Mouse (Mus musculus) left cerebral cortex, postnatal 10 days (tissue): ENCODE measurements around the gene Cpsf4. TPM values are rescaled to one million over a fixed set of nuclear protein-coding genes. Genes with fewer than 3 reads are reported as not detected.
"Not testable (repeated sequence)": the region's sequence is repeated elsewhere in the genome, so short reads cannot be mapped to it uniquely, and the experiment has no call there.

Experiments used
- DNase-seq, 2 experiments: peaks; one replicate each; pipeline ENCODE4 v3.0.0; 2021 to 2022; ENCODE audit warnings: low spot score in 2 of 2, mixed read lengths in 1 of 2; ENCODE audit errors: extremely low spot score in 1 of 2
- intact Hi-C: fragments of 180-260 bp; cut with DNase I; formaldehyde crosslinking; loops from one replicate; pipeline ENCODE4 v1.15.1; 2025
- total RNA-seq, 2 experiments: library from RNA; stranded (reverse); gene quantifications; 2 replicates each; pipeline ENCODE4 v1.2.3; 2021

Gene Cpsf4
- total RNA-seq, 2 experiments from 2014 or later: 29.1 to 29.2 TPM

DNA sequence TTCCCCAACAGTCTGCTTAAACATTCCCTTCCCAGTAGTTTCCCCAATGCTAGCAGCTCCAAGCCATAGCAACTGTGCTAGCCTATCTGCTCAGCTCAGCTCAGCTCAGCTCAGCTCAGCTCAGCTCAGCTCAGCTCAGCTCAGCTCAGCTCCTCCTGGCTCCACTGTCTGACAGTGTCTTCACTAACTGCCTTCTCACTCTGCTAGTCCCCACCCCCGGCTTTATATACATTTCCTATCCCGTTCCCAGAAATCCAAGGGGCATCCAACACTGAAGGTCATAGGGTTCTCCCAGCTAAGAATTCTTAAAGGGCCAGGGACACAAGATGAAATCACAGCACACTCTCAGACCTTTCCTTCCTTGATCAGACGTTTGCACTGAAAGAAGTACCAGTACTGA is 2.3 kb upstream of the Cpsf4 start:
- intact Hi-C loops: no loop called here
- no peak for DNase-seq

DNA sequence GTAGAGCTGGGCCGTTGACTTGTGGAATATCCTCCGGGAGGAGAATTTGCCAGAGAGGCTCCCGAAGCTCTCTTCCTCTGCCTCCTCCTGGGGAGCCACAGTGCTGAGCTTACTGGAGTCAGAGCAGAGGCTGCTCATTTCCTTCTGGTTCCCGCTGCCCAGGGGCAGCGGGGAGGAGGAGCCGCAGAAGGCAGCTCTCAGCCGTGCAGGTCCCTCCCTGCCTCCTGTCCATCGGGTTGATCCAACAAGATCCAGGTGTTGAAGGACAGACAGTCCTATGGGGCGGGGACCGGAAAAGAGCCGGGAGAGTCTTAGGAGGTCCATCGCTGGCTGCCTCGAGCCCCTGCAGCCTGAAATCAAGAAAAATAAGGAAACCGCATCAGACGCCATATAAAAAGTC is 1.8 kb upstream of the Cpsf4 start:
- intact Hi-C loops: no loop called here
- no peak for DNase-seq

DNA sequence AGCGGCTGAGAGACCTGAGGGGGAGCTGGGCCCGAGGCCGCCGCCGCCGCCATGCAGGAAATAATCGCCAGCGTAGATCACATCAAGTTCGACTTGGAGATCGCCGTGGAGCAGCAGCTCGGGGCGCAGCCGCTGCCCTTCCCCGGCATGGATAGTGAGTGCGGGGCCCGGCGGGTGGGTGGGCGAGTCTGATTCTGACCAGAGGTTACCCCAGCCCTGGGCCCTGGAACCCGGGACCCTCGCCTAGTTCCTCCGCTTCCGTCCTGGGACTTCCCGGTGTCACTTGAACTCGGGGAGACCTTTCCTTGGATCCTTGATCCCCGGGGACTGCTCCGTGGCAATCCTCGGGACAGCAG is 271 bp downstream of the Cpsf4 start:
- DNase-seq: no peak
- intact Hi-C loops: loop anchor here (1.0 kb wide), 1 partner anchor 27 kb away; the partner anchor contains the start of genes Bud31 and Pdap1

DNA sequence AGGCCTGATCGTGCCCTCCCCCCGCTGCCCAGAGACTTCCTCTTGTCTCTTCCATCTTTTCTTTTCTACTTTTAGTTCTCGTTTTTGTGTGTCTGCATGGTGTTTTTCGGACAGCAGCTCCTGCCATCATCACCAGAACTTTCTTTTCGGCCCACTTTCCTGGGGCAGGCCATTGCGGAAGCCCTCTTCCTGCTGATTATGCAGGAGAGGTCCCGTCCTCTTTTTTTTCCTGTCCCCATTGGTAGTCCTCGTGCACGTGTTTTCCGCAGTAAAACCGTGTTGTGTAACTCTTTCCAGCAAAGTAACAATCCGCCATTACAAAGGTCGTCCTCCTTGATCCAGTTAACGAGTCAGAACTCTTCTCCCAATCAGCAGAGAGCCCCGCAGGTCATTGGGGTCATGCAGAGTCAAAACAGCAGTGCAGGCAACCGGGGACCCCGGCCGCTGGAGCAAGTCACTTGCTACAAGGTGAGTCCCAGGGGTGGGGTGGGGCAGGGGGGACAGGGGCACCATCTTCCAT is 11.5 kb downstream of the Cpsf4 start:
- no peak for DNase-seq
- intact Hi-C loops: no loop called here

DNA sequence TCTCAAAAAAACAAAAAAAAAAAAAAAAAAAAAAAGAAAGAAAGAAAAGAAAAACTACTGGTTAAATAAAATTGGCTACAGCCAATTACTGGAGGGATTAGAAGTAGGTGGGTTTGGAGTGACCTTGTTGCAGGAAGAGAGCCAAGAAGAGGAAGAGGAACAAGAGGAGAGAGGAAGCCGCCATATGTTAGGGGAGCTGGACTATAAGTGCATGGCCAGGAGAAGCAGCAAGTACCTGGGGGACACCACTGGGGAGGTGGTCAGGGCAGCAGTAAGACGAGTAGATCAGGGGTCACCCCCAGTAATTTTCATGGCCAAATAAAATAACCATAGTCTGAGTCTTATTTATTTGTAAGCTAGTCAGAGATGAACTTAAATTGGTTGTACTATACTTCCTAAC is 18.2 kb downstream of the Cpsf4 start:
- no peak for DNase-seq
- intact Hi-C loops: no loop called here

DNA sequence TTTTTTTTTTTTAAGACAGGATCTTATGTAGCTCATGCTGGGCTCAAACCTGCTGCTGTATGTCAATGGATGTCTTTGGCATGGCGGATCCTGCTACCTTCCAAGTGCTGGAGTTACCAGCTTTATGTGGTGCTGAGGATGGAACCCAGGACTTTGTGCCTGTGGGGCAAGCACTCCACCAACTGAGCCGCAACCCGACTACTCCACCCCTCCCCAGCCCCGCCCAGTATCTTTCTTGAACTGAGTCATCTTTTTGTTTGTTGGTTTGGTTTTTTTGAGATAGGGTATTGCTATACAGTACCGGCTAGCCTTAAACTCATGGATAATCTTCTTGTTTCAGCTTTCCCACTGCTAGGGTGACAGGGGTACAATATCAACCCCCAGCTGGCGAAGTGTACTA is 22.4 kb downstream of the Cpsf4 start:
- intact Hi-C loops: no loop called here
- DNase-seq: no peak

DNA sequence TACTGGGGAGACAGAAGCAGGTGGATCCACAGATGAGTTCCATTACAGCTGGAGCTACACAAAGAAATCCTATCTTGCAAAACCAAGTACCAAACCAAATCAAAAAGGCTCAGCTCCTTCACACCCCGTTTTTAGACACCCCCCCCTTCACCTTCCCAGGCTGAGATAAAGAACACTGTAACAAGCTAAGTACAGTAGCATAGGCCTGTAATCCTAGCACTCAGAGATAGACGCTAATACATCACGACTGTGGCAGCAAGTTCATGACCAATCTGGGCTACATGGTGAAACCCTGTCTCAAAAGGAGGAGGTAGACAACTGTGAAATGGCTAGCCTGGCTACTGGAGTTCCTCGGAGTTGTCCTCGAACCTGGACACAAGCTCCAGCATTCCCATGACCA is 23.4 kb downstream of the Cpsf4 start:
- DNase-seq: no peak
- intact Hi-C loops: no loop called here

DNA sequence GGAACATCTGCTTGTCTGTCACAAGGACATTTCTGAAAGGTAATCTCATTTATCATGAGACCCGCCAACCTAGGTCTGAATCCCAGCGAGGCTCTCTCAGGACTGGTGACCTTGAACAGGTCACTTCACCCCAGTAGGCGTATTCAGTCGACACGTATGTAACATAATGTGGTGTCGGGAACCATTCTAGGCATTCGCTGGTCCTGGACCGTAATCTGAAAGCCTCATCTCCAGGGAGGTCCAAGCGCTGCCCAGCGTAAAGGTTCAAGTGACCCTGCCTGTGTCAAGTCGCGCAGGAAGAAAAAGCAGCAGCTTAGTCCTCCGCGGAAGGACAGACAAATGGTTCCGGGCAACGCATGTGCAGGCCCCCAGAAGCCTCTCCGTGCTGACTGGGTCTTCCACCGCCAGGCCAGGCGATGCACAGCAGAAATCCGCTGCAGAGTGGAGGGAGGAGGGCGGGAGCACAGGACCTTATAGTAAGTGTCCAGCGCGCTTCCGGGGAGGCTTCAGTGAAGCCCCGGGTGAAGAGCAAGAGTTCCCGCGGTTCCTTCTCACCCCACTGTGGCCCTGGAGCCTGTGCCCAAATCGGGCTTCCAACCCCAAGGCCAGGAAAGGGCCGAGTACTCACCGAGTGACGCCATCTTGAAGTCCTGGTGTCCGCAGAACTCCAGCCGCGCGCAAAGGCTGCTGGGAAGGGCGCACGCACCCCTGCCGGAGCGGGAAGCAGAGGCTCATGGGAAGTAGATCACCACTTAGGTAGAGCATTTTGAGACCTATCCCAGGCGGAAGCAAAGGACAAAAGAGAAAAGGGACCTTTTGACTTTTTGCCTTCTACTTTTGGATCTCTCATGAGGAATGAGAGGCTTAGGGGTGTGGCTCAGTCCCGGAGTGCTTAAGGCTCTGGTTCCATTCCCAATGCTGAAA is 24.1 kb downstream of the Cpsf4 start:
- DNase-seq: peak; percentile 88 to 95
- intact Hi-C loops: no loop called here

DNA sequence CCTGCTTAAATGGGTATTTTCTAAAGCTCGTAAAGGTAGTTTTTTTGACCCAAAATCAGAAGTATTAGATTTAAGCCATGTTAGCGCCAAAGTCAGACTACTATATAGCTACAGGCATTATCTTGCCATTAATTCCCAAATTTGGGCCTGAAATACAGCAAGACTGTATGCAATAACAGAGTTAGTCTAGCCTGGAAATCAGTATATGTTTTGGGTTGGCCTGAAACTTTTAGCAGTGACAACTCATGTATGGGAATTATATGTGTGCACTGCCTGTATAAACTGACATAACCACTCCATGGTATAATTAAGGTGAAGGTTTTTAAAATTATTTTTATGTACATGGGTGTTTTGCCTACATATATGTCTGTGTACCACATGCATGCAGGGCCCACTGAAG is 24.9 kb downstream of the Cpsf4 start, which contains the start of gene Atp5j2:
Gene Atp5j2, minus strand, starts transcription at position 101 of the 400 bp plus-strand sequence.
- intact Hi-C loops: no loop called here
- no peak for DNase-seq

DNA sequence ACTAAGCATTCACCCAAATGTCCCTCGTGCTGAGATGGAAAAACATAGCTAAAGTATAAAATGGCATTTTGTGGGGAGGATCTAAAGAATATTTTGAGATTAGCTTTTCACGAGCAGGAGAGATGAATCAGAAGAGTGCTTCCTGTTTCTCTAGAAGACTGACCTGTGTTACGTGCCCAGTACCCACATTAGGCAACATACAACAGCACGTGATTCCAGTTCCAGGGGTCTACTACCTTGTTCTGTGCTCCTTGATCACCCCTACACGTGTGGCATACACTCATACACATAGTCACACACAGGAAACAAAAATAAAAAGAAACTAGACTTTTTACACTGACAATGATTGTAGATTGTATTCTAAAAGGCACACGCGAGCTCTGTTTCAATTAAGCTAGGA is 33.4 kb downstream of the Cpsf4 start:
- intact Hi-C loops: no loop called here

DNA sequence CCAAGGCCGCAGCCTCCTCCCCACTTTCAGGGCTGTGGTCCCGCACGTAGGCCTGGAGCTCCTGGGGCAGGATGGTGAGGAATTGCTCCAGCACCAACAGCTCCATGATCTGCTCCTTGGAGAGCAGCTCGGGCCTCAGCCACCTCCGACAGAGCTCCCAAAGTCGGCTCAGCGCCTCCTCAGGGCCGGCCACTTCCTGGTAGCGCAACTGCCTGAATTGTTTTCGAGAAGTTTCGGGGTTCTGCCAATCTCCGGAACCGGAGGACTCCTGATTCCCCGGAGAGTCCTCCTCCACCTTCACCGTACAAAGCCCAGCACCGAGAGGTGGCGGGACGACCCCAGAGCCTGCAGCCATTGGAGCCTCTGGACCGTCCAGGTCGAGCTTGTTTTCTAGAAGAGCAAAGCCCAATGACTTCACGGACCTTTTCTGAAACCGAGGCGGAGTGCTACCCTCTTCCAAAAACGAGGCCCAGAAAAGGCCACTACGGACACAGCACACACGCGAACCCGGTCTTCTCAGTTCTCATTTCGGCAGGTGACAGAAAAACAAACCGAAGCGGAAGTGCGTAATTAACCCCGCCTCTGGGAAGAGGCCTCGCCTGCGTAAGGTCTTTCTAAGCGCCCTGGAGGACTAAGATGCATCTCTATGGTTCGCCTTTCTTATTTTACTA is 34.4 kb downstream of the Cpsf4 start, which contains the start of gene Zkscan14:
Gene Zkscan14, minus strand, starts transcription at position 548 of the 671 bp plus-strand sequence.
- peak; percentile 74 to 80 for DNase-seq
- intact Hi-C loops: no loop called here

More for the DNA sequence above, 33.4 kb downstream of the Cpsf4 start:
- no peak for DNase-seq

DNA sequence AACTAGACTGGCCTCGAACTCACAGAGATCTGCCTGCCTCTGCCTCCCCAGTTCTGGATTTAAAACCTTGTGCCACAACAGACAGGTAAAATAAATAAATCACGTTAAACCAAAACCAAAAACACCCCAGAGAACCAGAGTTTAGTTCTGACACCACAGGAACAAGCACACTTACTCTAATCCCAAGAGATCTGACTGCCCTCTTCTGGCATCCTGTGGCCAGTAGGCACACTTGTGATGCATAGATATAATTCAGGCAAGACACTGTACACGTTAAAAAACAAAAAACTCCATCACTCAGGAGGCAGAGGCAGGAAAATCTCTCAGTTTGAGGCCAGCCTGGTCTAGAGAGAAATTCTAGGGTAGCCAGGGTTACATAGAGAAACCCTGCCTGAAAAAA is 35.4 kb downstream of the Cpsf4 start:
- intact Hi-C loops: no loop called here
- no peak for DNase-seq

DNA sequence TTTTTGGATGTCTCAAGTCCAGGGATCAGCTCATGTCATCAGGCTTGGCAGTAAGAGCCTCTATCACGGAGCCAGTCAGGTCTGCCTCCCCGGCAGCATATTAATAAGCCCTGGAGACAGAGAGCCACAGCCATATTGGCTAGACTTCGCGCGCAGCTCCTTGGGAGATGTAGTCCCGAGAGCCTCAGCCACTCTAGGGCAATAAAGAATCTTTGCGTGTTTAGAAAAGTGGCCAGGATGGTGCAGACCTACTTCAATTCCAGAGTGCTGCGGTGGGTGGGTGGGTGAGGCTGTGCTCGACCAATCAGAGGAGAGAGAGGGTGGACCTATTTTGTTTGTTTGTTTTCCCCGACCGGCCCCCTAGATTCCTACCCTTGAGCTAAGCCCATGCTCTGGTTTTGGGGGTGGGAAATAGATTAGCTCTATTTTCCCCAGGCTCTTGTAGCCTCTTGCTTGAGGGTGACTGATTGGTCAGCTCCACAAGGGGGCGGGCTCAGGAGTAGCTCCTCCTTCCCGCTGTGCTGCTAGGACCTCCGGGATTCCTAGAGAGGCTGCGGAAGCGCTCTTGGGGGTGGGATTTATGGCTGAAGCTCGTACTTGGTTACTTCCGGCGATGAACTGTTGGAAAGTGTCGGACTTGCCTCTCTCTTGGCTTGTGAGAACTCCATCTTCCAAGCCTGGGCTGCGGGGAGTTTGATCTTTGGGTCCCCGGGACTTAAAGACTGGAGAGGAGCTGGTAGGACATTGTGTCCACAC is 37.1 kb downstream of the Cpsf4 start, which contains the start of gene Zkscan5:
Gene Zkscan5, plus strand, starts transcription at position 627 of the 756 bp plus-strand sequence.
- peak; percentile 99 for DNase-seq
- intact Hi-C loops: no loop called here

DNA sequence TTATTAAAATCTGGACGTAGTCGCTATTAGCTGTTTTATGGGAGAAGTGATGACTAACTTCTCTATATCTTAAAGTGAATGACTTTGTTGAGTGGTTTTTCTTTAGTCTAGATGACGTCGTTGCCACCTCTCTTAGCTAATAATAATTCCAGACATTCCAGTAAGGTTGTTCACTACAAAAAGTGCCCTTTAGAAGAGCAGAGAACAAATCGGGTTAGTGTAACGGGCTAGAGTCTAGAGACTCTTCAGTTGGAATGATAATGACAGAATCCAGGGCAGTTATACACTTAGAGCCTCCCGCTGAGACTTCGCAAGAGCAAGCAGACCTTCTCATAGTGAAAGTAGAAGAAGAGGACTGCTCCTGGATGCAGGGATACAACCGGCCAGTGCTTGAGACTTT is 38.0 kb downstream of the Cpsf4 start:
- no peak for DNase-seq
- intact Hi-C loops: no loop called here

DNA sequence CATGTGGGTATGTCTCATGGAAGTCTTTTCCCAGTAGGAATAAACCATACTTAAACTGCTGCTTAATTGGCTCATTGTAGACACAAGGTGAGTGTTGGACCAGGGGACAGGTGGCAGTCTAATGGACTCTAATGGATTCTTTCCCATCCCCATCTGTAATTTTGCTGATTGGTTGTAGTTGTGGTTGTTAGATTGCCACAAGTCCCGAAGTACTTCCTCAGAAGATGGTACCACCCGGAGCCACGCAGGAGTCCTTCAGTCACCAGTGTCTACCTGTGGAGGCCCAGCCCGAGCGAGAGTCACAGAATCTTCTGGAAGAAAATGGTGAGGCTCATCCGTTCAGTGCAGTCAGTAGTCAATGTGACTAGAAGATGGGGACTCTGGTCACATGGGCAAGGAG is 40.4 kb downstream of the Cpsf4 start:
- intact Hi-C loops: no loop called here
- no peak for DNase-seq

DNA sequence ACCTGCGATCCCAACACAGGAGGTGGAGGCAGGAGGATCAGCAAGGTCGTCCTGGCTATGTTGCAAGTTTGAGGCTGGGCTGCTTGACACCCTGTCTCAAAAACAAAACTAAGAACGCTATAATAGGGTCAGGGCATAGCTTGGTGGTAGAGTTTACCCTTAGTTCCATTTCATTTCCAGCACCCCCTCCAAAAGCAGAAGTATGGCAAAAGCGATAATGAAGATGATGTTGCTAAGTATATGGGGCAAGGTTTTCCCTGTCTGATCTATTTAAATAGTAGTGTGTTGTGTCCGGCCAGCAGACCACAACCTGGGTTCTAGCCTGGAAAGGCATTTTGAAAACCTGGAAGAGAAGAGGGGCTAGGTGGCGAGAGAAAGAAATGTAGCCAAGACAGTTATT is 40.9 kb downstream of the Cpsf4 start:
- DNase-seq: no peak
- intact Hi-C loops: no loop called here

DNA sequence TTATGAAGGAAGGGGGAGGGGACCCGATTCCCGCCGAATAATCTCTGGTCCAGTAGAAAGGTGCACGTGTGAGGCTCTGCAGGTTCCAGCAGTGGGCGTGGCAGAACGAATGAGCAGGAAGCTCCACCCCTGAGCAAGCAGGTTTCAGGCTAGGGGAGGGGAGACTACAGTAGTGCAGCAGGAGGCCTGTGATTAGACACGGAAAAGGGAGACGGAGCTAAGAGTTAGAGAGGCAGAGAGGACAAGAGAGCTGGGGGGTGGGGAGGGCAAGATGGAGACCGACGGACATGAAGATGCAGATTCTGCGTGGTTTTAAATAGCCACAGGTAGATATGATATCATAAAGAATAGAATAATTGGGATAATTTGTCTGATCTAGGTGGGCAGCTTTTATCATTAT is 41.4 kb downstream of the Cpsf4 start:
- intact Hi-C loops: not testable (repeated sequence)

DNA sequence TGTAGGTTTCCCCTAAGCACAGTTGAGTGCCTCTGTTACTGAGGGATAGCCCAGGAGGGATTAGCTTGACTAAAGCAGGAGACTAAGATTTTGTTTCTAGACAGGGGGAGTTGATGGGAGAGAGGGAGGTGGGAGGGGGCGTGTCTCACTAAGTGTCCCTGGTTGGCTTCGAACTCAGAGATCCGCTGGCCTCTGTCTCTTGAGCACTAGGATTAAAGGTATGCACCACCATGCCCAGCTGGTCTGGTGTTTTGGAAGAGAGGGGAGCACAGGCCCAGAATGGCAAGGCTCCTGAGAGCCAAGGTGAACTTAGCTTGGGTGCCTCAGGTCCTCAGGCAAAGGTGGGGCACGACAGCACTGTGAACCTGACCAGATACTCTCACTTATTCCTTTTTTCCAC is 44.3 kb downstream of the Cpsf4 start:
- intact Hi-C loops: no loop called here
- no peak for DNase-seq

More for the DNA sequence above, 41.4 kb downstream of the Cpsf4 start:
- DNase-seq: not testable (repeated sequence)

DNA sequence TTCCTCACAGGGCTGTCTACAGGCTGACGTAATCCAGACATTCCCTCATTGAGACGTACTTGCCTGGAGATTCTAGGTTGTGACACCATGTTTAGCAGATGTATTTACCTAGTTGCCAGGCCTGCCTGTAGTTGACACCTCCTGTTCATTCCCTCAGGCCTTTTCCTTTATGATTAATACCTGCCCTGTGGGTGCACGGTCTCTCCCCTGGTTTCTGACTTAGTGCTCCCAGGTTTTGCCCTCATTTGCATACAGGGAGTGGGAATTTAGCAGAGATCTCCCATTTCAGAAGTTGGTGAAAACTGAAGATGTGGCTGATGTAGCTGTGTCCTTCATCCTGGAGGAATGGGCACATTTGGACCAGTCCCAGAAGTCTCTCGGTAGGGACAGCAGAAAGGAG is 45.2 kb downstream of the Cpsf4 start:
- intact Hi-C loops: no loop called here

More for the DNA sequence above, 45.2 kb downstream of the Cpsf4 start:
- no peak for DNase-seq
